ENCODE assay signal across 14 mouse cellular contexts in genomic region chr7:37413350-37413749, GRCm38 (mm10).
"Had no signal": no experiment of that assay in that cellular context is flagged by ENCODE, and none has a peak within 500 bp of the region (broad histone marks: within the 10 kb centered on the region; RNA-seq: fewer than 3 reads in every experiment).

No protein-coding gene starts in this region.

- ATAC-seq: liver, embryonic 12.5 days; midbrain, embryonic 16.5 days had no signal

- H3K9me3 ChIP-seq: limb, embryonic 15.5 days; liver, embryonic 12.5 days; midbrain, embryonic 12.5 days; neural tube, embryonic 13.5 days; stomach, embryonic 15.5 days had no signal

- DNase-seq: kidney, postnatal 36 days; layer of hippocampus, adult 9-11 months; layer of hippocampus, postnatal 36 days; right cerebral cortex, postnatal 4 days; spleen, adult 18-20 months; thymus, adult 2 months; thymus, postnatal 36 days had no signal

- H3K4me1 ChIP-seq: limb, embryonic 15.5 days; liver, embryonic 12.5 days; midbrain, embryonic 12.5 days; neural tube, embryonic 13.5 days; stomach, embryonic 15.5 days had no signal

- H3K27me3 ChIP-seq: limb, embryonic 15.5 days; liver, embryonic 12.5 days; midbrain, embryonic 12.5 days; neural tube, embryonic 13.5 days; stomach, embryonic 15.5 days had no signal

- H3K4me3 ChIP-seq: limb, embryonic 15.5 days; liver, embryonic 12.5 days; midbrain, embryonic 12.5 days; neural tube, embryonic 13.5 days; stomach, embryonic 15.5 days had no signal

- H3K27ac ChIP-seq: kidney, postnatal 0 days; limb, embryonic 15.5 days; liver, embryonic 12.5 days; midbrain, embryonic 12.5 days; neural tube, embryonic 13.5 days; stomach, embryonic 15.5 days had no signal

- H3K4me2 ChIP-seq: limb, embryonic 15.5 days; liver, embryonic 12.5 days; midbrain, embryonic 12.5 days; neural tube, embryonic 13.5 days; stomach, embryonic 15.5 days had no signal

- H3K9ac ChIP-seq: limb, embryonic 15.5 days; liver, embryonic 12.5 days; midbrain, embryonic 12.5 days; neural tube, embryonic 13.5 days; stomach, embryonic 15.5 days had no signal

- H3K36me3 ChIP-seq: limb, embryonic 15.5 days; liver, embryonic 12.5 days; midbrain, embryonic 12.5 days; neural tube, embryonic 13.5 days; stomach, embryonic 15.5 days had no signal
